Mouse (Mus musculus) urinary bladder, postnatal 0 days (tissue): Measurements from ENCODE around the gene Wasf3. TPM values are rescaled to one million over a fixed set of nuclear protein-coding genes. Genes with fewer than 3 reads are reported as not detected.

Experiments used
- polyA plus RNA-seq: library from polyadenylated mRNA; unstranded; fragments of >200 nt; fragmentation: Nextera tagmentation; extraction: Ambion mirVana; gene quantifications from 2 replicates; pipeline ENCODE4 v1.2.1, GENCODE M21; 2015

Wasf3 gene
- polyA plus RNA-seq = 0.30 and 0.34 TPM in 2 replicates

GRCm38 (mm10) chr5:146384935-146385591, at the start of gene Wasf3:
Wasf3 (plus strand) TSS chr5:146384985.

GRCm38 (mm10) chr5:146481665-146482064, 96.9 kb downstream of the Wasf3 start, which contains the start of gene Gm6408:
Gm6408 (plus strand) TSS chr5:146481965.

GRCm38 (mm10) chr5:146491063-146491462, 106.3 kb downstream of the Wasf3 start, which contains the start of gene Gm6370:
Gm6370 (plus strand) TSS chr5:146491363.

GRCm38 (mm10) chr5:146502099-146502498, 117.3 kb downstream of the Wasf3 start, which contains the start of gene 4930449I24Rik:
4930449I24Rik (plus strand) TSS chr5:146502399.

GRCm38 (mm10) chr5:146513823-146514222, 129.0 kb downstream of the Wasf3 start, which contains the start of gene Gm3402:
Gm3402 (plus strand) TSS chr5:146514123.

Other genes with a start within 250 kb of the Wasf3 start
- not detected in 2 replicates for gene Gm5565, start 224.4 kb upstream of the Wasf3 start, polyA plus RNA-seq
- not detected in 2 replicates for gene Gm6309, start 214.3 kb upstream of the Wasf3 start, polyA plus RNA-seq
- not detected in 2 replicates for gene 1700001J03Rik, start 199.7 kb upstream of the Wasf3 start, polyA plus RNA-seq
- 39.4 and 44.9 TPM in 2 replicates for gene Rnf6, start 163.4 kb upstream of the Wasf3 start, polyA plus RNA-seq
- gene Cdk8, start 153.8 kb upstream of the Wasf3 start, polyA plus RNA-seq = 13.2 and 15.4 TPM in 2 replicates
- gene Gm6408, start 97.0 kb downstream of the Wasf3 start, polyA plus RNA-seq = not detected in 2 replicates
- not detected in 2 replicates for gene Gm6370, start 106.4 kb downstream of the Wasf3 start, polyA plus RNA-seq
- not detected in 2 replicates for gene 4930449I24Rik, start 117.4 kb downstream of the Wasf3 start, polyA plus RNA-seq
- gene Gm3402, start 129.1 kb downstream of the Wasf3 start, polyA plus RNA-seq = not detected in 2 replicates
- not detected in 2 replicates for gene Gm3404, start 140.8 kb downstream of the Wasf3 start, polyA plus RNA-seq
- not detected in 2 replicates for gene Gm3409, start 152.7 kb downstream of the Wasf3 start, polyA plus RNA-seq
- gene Gm3415, start 171.2 kb downstream of the Wasf3 start, polyA plus RNA-seq = not detected in 2 replicates
- not detected in 2 replicates for gene Gpr12, start 200.3 kb downstream of the Wasf3 start, polyA plus RNA-seq